Mouse (Mus musculus) erythroblast, embryonic 14.5 days (primary cell): ENCODE data around the gene Ica1. TPM values are rescaled to one million over a fixed set of nuclear protein-coding genes. Genes with fewer than 3 reads are reported as not detected.

Experiments used
- H3K27me3 ChIP-seq: 2 replicates; pipeline ENCODE4 v1.6.1; 2012; ENCODE audit warnings: inconsistent platforms; ENCODE audit not compliant: control insufficient read depth
- H3K36me3 ChIP-seq: 2 replicates; pipeline ENCODE4 v1.6.1; 2012; ENCODE audit warnings: mild to moderate bottlenecking, inconsistent platforms; ENCODE audit not compliant: control insufficient read depth
- H3K4me1 ChIP-seq: 2 replicates; pipeline ENCODE4 v1.6.1; 2012; ENCODE audit warnings: inconsistent platforms; ENCODE audit not compliant: control insufficient read depth
- H3K4me3 ChIP-seq: replicated peaks from 2 replicates; pipeline ENCODE3; 2012; ENCODE audit warnings: moderate library complexity, mild to moderate bottlenecking, inconsistent platforms
- H3K9me3 ChIP-seq: 2 replicates; pipeline ENCODE4 v1.6.1; 2012; ENCODE audit warnings: low read length, inconsistent platforms, mixed read lengths; ENCODE audit not compliant: control insufficient read depth
- GATA1 ChIP-seq: IDR thresholded peaks from 2 replicates; pipeline ENCODE4 v1.6.1; 2012; ENCODE audit warnings: low read length, inconsistent platforms, mixed read lengths
- TAL1 ChIP-seq: IDR thresholded peaks from 3 replicates; pipeline ENCODE4 v1.6.1; 2012; ENCODE audit warnings: low read length, inconsistent platforms, mixed read lengths
- polyA plus RNA-seq: library from polyadenylated mRNA; stranded (reverse); fragments of >175 nt; gene quantifications from 2 replicates; pipeline ENCODE4 v1.2.3, GENCODE M21; 2012

Ica1 gene
- polyA plus RNA-seq, 1 experiment = 0.15 TPM

DNA sequence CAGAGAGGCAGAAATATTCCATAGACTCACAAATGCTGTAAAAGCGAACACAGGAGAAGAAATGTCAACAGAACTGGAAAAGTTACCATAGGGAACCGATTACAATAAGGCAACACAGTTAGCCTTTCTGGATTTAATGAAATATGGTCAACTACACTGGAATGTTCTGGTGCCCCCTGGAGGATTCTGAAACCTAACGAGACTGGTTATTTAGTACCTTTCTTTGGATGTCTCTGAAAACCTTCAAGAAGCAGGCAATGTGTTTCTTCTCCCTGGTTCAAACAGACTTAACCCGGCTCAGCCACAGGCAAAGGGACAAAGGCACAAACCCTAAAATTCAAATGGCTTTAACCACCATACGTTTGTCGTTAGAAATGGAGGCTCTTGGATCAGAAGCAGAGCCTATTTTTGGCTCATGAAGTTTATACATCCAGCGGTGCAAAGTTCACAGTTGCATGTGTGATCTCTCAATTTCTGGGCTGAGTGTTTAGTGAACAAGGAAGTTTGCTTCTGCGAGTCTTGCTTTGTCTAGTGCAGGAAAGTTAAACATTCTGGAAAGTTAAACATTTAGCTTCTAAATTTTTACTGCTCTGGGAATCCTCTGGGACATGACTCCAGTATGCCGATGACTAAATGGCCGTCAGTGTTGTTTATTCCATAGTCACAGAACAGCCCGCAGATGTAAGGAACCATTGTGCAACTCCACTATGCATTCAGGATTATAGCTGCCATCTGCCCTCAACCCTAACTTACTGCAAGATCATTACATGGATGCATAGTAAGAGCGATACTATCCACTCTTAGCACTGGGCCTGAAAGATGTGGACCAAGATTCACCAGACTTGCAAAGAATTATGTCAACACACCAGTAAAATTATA, 83.4 kb downstream of the Ica1 start:
- H3K36me3 ChIP-seq = no peaks in the 10 kb centered on the region
- H3K4me3 ChIP-seq = no peak overlapping the region
- no peaks in the 10 kb centered on the region for H3K9me3 ChIP-seq
- no peaks in the 10 kb centered on the region for H3K4me1 ChIP-seq
- TF ChIP-seq TAL1 = no peak
- TF ChIP-seq GATA1 = no peak
- H3K27me3 ChIP-seq = no peaks in the 10 kb centered on the region

GRCm38 (mm10) chr6:8693926-8694635, 84.2 kb downstream of the Ica1 start:
- no peaks in the 10 kb centered on the region for H3K4me1 ChIP-seq
- TF ChIP-seq GATA1 = no peak
- no peak for TF ChIP-seq TAL1
- no peaks in the 10 kb centered on the region for H3K9me3 ChIP-seq
- H3K27me3 ChIP-seq = no peaks in the 10 kb centered on the region
- H3K36me3 ChIP-seq = no peaks in the 10 kb centered on the region
- H3K4me3 ChIP-seq = no peak overlapping the region

GRCm38 (mm10) chr6:8693141-8693881, 85.0 kb downstream of the Ica1 start:
- Histone ChIP-seq H3K36me3 (no peaks in the 10 kb centered on the region), H3K27me3 (no peaks in the 10 kb centered on the region), H3K4me1 (no peaks in the 10 kb centered on the region), H3K4me3 (no peak overlapping the region), H3K9me3 (no peaks in the 10 kb centered on the region)
- no peak for TF ChIP-seq TAL1
- TF ChIP-seq GATA1 = no peak

DNA sequence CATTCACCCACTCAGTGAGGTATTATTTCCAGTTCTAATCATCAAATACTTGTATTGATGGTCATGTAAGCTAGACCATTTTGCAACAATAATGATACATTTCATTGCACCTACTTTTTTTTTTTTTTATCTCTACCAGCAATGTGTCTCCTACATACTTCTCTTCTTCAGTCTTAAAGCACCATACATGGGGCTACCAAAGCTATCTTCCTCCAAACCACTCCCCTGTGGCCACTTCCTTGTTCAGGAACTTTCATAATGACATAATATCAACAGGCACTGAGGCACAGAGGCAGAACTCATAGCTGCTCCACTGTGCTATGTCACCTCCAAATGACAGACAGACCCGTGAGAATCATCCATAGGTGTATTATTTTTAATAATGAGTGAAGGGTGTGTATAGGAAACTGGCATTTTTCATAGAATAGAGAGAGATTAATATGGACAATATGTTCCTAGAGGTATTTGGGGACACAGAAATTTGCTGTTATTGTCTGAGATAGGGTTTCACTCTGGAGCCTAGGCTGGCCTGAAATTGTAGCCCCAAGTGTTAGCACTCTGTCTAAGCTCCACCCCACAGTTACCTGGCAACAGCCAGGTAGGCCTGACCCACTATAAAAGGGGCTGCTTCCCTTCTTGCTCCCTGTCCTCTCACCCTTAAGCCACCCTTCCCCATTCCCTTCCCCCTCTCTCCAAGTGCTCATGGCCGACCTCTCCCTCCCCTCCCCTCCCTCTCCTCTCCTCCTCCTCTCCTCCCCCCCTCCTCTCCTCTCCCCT, 86.9 kb downstream of the Ica1 start:
- TF ChIP-seq TAL1 = no peak
- TF ChIP-seq GATA1 = no peak
- Histone ChIP-seq H3K4me1 (no peaks in the 10 kb centered on the region), H3K9me3 (no peaks in the 10 kb centered on the region), H3K27me3 (no peaks in the 10 kb centered on the region), H3K36me3 (no peaks in the 10 kb centered on the region), H3K4me3 (no peak overlapping the region)

DNA sequence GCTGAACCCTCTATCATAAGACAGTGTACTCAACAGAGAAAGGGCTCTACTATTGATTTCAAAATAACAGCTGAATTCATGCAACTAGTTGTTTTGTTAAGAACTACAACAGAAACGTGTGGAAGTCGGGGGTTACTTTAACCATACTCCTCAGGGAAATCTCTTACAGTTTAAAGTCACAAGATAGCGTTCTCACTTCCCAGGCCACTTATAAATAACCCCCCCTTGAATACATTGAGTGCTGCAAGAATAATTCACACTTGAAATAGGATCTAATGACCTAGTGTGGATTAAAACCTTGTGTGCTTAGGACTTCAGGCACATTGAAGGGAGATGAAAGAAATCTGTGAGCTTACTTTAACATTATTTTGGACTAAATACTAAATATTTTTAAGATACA, 87.8 kb downstream of the Ica1 start:
- H3K4me1 ChIP-seq = no peaks in the 10 kb centered on the region
- H3K9me3 ChIP-seq = no peaks in the 10 kb centered on the region
- TF ChIP-seq TAL1 (no peak), GATA1 (no peak)
- H3K36me3 ChIP-seq = no peaks in the 10 kb centered on the region
- no peaks in the 10 kb centered on the region for H3K27me3 ChIP-seq
- H3K4me3 ChIP-seq = no peak overlapping the region

DNA sequence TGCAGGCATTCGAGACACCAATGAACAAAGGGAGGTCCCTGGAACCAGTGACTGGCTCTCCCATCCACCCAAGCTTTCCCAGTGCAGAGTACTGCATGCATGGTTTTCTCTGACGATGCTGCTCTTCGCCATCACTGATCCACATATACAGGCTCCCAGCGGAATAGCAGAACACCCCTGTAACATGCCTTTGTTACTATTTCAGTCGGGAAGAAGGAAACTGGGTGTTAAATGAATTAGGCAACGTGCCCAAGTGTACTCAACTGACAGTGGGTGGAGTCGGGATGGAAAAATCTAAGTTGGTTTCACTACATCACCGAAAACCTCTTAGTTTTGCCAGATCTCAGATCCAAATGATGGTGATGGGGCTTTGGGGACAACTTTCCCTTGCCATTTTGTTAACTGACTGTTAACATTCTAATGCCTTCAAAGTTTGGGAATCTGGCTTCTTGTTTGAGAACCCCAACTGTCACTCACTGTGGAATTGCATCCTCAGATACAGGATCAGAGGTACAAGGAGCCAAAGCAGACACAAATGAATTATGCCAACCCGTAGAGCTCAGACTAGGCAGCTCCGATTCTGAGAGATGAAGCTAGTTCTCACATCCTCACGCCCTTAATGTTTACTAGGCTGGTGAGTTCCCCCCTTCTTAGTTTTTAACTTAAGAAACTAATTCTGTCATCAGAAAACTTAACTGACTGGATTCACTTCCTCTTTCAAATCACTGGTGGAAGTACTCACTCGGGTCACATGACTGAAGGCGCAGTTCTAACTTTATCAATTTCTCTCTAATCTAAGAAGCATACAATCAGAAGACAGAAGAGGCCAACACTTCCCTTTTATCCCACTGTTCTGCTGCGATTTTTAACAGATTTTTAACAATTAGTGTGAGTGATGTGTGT, 91.4 kb downstream of the Ica1 start:
- no peak for TF ChIP-seq GATA1
- no peak for TF ChIP-seq TAL1
- H3K36me3 ChIP-seq = no peaks in the 10 kb centered on the region
- H3K4me1 ChIP-seq = no peaks in the 10 kb centered on the region
- no peak overlapping the region for H3K4me3 ChIP-seq
- no peaks in the 10 kb centered on the region for H3K27me3 ChIP-seq
- H3K9me3 ChIP-seq = no peaks in the 10 kb centered on the region

GRCm38 (mm10) chr6:8683379-8683778, 94.9 kb downstream of the Ica1 start:
- H3K4me1 ChIP-seq = no peaks in the 10 kb centered on the region
- H3K27me3 ChIP-seq = no peaks in the 10 kb centered on the region
- H3K9me3 ChIP-seq = no peaks in the 10 kb centered on the region
- no peaks in the 10 kb centered on the region for H3K36me3 ChIP-seq
- TF ChIP-seq GATA1 (no peak), TAL1 (no peak)
- H3K4me3 ChIP-seq = no peak overlapping the region

GRCm38 (mm10) chr6:8680931-8681330, 97.4 kb downstream of the Ica1 start:
- Histone ChIP-seq H3K4me3 (no peak overlapping the region), H3K4me1 (no peaks in the 10 kb centered on the region), H3K9me3 (no peaks in the 10 kb centered on the region), H3K27me3 (no peaks in the 10 kb centered on the region), H3K36me3 (no peaks in the 10 kb centered on the region)
- TF ChIP-seq TAL1 (no peak), GATA1 (no peak)
